Mouse (Mus musculus): Measurements from ENCODE around the gene Micall2.

- TF ChIP-seq CTCF (IDR thresholded peaks at IDR 0.05; ENCODE audit: control insufficient read depth, insufficient read depth, low read length) (no peak), POLR2A (IDR thresholded peaks at IDR 0.05; ENCODE audit: borderline replicate concordance, control insufficient read depth, low read depth, low read length) (no peak)
These were observed 53.5 kb downstream of the Micall2 start for GRCm38 (mm10) chr5:139682631-139682977.
